Mouse (Mus musculus) neural tube, embryonic 11.5 days (tissue): ENCODE data around the gene Filip1. TPM values are rescaled to one million over a fixed set of nuclear protein-coding genes. Genes with fewer than 3 reads are reported as not detected.
"Not testable (repeated sequence)": the region's sequence is repeated elsewhere in the genome, so short reads cannot be mapped to it uniquely, and the experiment has no call there.

ENCODE experiments used
- ATAC-seq: fragments of 200-750 bp; cut with Nextera tagmentation; 2 replicates; pipeline ENCODE4 v1.8.0; 2017; ENCODE audit warnings: moderate number of reproducible peaks, mild to moderate bottlenecking, moderate TSS enrichment, moderate library complexity; ENCODE audit not compliant: insufficient read depth, low FRiP score, low TSS enrichment
- DNase-seq: peaks from one replicate; pipeline ENCODE4 v3.0.0-alpha.2; 2015; ENCODE audit warnings: low spot score
- H3K27ac ChIP-seq: fragments of 300-500 bp; sonication (generic); 2 replicates; pipeline ENCODE4 v1.5.1; 2014; ENCODE audit warnings: low read depth, mild to moderate bottlenecking, low read length
- H3K27me3 ChIP-seq: fragments of 300-500 bp; sonication (generic); 2 replicates; pipeline ENCODE4 v1.6.1; 2014; ENCODE audit warnings: mild to moderate bottlenecking, low read length, mixed read lengths; ENCODE audit not compliant: control insufficient read depth, insufficient read depth
- H3K36me3 ChIP-seq: fragments of 300-500 bp; sonication (generic); 2 replicates; pipeline ENCODE4 v1.6.1; 2014; ENCODE audit warnings: mild to moderate bottlenecking, low read length, moderate library complexity, mixed read lengths; ENCODE audit not compliant: control insufficient read depth, insufficient read depth
- H3K4me1 ChIP-seq: fragments of 300-500 bp; sonication (generic); 2 replicates; pipeline ENCODE4 v1.6.1; 2014; ENCODE audit warnings: low read length, mixed read lengths; ENCODE audit not compliant: control insufficient read depth, insufficient read depth
- H3K4me2 ChIP-seq: fragments of 300-500 bp; sonication (generic); 2 replicates; pipeline ENCODE4 v1.6.1; 2014; ENCODE audit warnings: low read depth, mild to moderate bottlenecking, moderate library complexity
- H3K4me3 ChIP-seq: fragments of 300-500 bp; sonication (generic); 2 replicates; pipeline ENCODE4 v1.5.1; 2014; ENCODE audit warnings: low read depth, low read length
- H3K9ac ChIP-seq: fragments of 300-500 bp; sonication (generic); 2 replicates; pipeline ENCODE4 v1.6.1; 2014; ENCODE audit warnings: mild to moderate bottlenecking, low read length
- H3K9me3 ChIP-seq: fragments of 300-500 bp; sonication (generic); 2 replicates; pipeline ENCODE4 v1.6.1; 2016; ENCODE audit warnings: low read length; ENCODE audit not compliant: control insufficient read depth
- WGBS: fragments of 180-500 bp; shearing (Covaris S2); extraction: QIAGEN DNeasy Blood & Tissue Kit; methylation state at CpG from one replicate; pipeline ENCODE4 v1.1.7; 2014; 5-methylcytosine and 5-hydroxymethylcytosine counted together
- polyA plus RNA-seq: library from polyadenylated mRNA; unstranded; fragments of >200 nt; fragmentation: Nextera tagmentation; extraction: Ambion mirVana; gene quantifications from 2 replicates; pipeline ENCODE4 v1.2.1, GENCODE M21; 2014

Gene Filip1
- 4.0 and 6.2 TPM in 2 replicates for polyA plus RNA-seq

GRCm38 (mm10) chr9:80012751-80013150 is at the start of gene Filip1:
TSS of gene Filip1 (minus strand) at chr9:80012851.
- 79% methylated on average over 7 of the region's 7 CpGs for WGBS
- DNase-seq, result no peak
- H3K9me3 ChIP-seq, result no peaks in the 10 kb centered on the region
- ATAC-seq, result no peak
- no peaks in the 10 kb centered on the region for H3K4me1 ChIP-seq
- no peak within 1 kb of the TSS for H3K27ac ChIP-seq
- no peak within 1 kb of the TSS for H3K9ac ChIP-seq
- no peak within 1 kb of the TSS for H3K4me2 ChIP-seq
- no peaks in the 10 kb centered on the region for H3K36me3 ChIP-seq
- no peak within 1 kb of the TSS for H3K4me3 ChIP-seq
- no peaks in the 10 kb centered on the region for H3K27me3 ChIP-seq

DNA sequence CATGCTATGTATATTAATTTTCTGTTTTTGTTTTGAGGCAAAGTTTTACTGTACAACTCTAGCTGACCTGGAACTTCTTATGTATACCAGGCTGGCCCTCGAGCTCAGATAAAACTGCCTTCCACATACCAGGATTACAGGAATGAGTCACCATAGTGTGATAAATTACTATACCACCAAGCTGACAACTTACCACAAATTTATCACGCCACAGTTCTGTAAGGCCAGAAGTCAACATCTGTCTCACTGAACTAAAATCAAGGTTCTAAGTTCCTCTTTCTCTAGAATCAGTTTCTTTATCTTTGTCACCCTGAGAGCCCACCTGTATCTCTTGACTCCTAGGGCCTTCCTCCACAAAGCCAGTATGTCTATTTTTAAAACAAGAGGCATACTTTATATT is 45.0 kb upstream of the Filip1 start:
- ATAC-seq, result no peak
- no peaks in the 10 kb centered on the region for H3K4me1 ChIP-seq
- H3K4me2 ChIP-seq, result no peak overlapping the region
- H3K27ac ChIP-seq, result no peak overlapping the region
- no peaks in the 10 kb centered on the region for H3K27me3 ChIP-seq
- WGBS, result 77% methylated on average over 2 of the region's 2 CpGs
- DNase-seq, result no peak
- H3K9ac ChIP-seq, result no peak overlapping the region
- H3K36me3 ChIP-seq, result no peaks in the 10 kb centered on the region
- H3K9me3 ChIP-seq, result no peaks in the 10 kb centered on the region
- no peak overlapping the region for H3K4me3 ChIP-seq

DNA sequence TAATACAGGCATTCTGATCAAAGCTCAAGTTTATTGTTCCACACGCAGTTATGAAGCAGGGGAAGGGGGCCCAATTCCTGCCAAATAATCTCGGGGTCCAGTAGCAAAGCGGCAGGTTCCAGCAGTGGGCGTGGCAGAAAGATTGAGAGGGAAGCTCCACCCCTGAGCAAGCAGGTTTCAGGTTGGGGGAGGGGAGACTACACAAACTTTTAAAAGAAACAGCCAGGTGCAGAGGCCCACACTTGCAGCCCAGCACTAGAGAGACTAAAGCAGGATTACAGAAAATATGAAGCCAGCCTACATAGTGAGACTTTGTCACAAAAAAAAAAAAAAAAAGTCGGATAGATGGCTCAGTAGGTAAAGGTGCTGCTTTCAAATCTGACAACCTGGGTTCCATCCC is 40.3 kb upstream of the Filip1 start:
- H3K27me3 ChIP-seq, result no peaks in the 10 kb centered on the region
- H3K36me3 ChIP-seq, result no peaks in the 10 kb centered on the region
- no peaks in the 10 kb centered on the region for H3K4me1 ChIP-seq
- no peak for ATAC-seq
- WGBS, result 79% methylated on average over 5 of the region's 5 CpGs
- no peak overlapping the region for H3K4me3 ChIP-seq
- no peaks in the 10 kb centered on the region for H3K9me3 ChIP-seq
- no peak for DNase-seq
- no peak overlapping the region for H3K4me2 ChIP-seq
- no peak overlapping the region for H3K27ac ChIP-seq
- H3K9ac ChIP-seq, result no peak overlapping the region

DNA sequence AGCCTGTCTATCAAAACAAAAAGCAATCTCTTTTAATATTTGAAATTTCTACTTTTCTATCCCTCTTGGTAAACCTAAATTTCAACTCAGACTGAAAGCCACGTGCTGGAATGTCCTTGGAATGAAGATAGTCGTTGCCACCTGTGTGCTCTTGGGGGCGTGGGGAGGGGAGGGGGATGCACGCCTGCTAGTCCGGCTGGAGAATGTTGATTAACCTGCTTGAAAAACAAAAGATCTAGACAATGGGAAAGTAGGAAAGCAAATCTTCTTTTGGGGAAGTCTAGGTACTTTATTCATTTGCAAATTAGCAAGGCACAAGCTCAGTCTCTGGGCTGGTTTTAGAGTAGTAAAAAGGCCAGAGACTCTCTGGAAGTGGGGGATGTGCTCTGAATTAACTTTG is 36.6 kb upstream of the Filip1 start:
- not testable (repeated sequence) for DNase-seq, H3K9me3 ChIP-seq, H3K4me2 ChIP-seq, H3K9ac ChIP-seq, H3K27me3 ChIP-seq, ATAC-seq, H3K4me3 ChIP-seq, H3K27ac ChIP-seq, H3K36me3 ChIP-seq, H3K4me1 ChIP-seq
- 49% methylated on average over 5 of the region's 5 CpGs for WGBS

- not testable (repeated sequence) for DNase-seq, H3K9ac ChIP-seq, H3K4me2 ChIP-seq, H3K27ac ChIP-seq, ATAC-seq, H3K4me1 ChIP-seq, H3K27me3 ChIP-seq, H3K4me3 ChIP-seq, H3K9me3 ChIP-seq, H3K36me3 ChIP-seq
- 94% methylated on average over 4 of the region's 4 CpGs for WGBS
Measured at GRCm38 (mm10) chr9:80044301-80044700, 31.6 kb upstream of the Filip1 start.

- H3K4me3 ChIP-seq, result no peak overlapping the region
- no peaks in the 10 kb centered on the region for H3K4me1 ChIP-seq
- DNase-seq (no peak), ATAC-seq (no peak)
- 15% methylated on average over 2 of the region's 2 CpGs for WGBS
- H3K9ac ChIP-seq, result no peak overlapping the region
- H3K9me3 ChIP-seq, result no peaks in the 10 kb centered on the region
- H3K4me2 ChIP-seq, result no peak overlapping the region
- no peaks in the 10 kb centered on the region for H3K27me3 ChIP-seq
- no peak overlapping the region for H3K27ac ChIP-seq
- no peaks in the 10 kb centered on the region for H3K36me3 ChIP-seq
Measured at GRCm38 (mm10) chr9:80039296-80039815, 26.7 kb upstream of the Filip1 start.

GRCm38 (mm10) chr9:80037997-80038383 is 25.3 kb upstream of the Filip1 start:
- H3K4me3 ChIP-seq, result no peak overlapping the region
- H3K9me3 ChIP-seq, result no peaks in the 10 kb centered on the region
- H3K4me1 ChIP-seq, result no peaks in the 10 kb centered on the region
- no peak overlapping the region for H3K9ac ChIP-seq
- H3K36me3 ChIP-seq, result no peaks in the 10 kb centered on the region
- DNase-seq, result no peak
- ATAC-seq, result no peak
- H3K27ac ChIP-seq, result no peak overlapping the region
- H3K27me3 ChIP-seq, result no peaks in the 10 kb centered on the region
- no peak overlapping the region for H3K4me2 ChIP-seq

DNA sequence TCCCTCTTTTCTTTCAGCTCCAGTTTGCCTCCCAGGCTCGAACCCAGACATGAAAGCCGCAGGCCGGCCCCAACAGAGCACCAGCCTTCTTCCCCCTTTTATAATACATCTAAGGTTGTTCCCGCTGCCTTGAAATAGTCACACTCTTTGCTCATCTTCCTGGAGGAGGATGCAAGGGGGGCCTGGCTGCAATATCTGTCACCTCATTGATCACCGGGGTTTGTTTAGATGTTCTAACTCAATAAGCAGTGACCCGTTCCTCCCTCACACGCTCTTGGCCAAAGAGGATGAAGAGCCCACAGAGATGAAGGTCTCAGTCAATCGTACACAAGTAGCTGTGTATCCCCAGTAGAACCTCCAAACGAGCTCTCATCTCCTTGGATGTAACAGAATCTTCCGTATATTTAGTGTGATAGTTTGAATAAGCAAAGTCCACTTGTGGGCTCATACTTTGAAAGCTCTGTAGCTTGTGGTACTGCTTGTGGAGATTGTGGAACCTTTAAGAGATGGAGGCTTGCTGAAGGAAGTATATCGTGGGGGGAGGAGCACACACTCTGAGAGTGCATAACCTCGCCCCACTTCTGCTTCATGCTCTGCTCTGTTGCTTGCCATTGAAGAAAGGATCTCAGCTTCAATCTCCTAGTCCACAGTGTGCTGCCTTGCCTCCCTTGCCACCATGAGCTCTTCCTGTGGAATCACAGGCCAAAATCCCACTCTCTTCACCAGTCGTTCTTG is 24.8 kb upstream of the Filip1 start:
- 91% methylated on average over 13 of the region's 13 CpGs for WGBS
- DNase-seq, result no peak
- H3K27ac ChIP-seq, result no peak overlapping the region
- no peaks in the 10 kb centered on the region for H3K9me3 ChIP-seq
- ATAC-seq, result no peak
- no peaks in the 10 kb centered on the region for H3K27me3 ChIP-seq
- no peak overlapping the region for H3K4me2 ChIP-seq
- no peaks in the 10 kb centered on the region for H3K4me1 ChIP-seq
- H3K4me3 ChIP-seq, result no peak overlapping the region
- H3K36me3 ChIP-seq, result no peaks in the 10 kb centered on the region
- H3K9ac ChIP-seq, result no peak overlapping the region

- 77% methylated on average over 6 of the region's 6 CpGs for WGBS
- Histone ChIP-seq H3K4me2 (no peak overlapping the region), H3K9me3 (no peaks in the 10 kb centered on the region), H3K4me1 (no peaks in the 10 kb centered on the region), H3K27me3 (no peaks in the 10 kb centered on the region), H3K9ac (no peak overlapping the region), H3K36me3 (no peaks in the 10 kb centered on the region), H3K27ac (no peak overlapping the region), H3K4me3 (no peak overlapping the region)
- no peak for DNase-seq
- ATAC-seq, result no peak
Measured at GRCm38 (mm10) chr9:80026581-80027021, 13.9 kb upstream of the Filip1 start.
